Mouse (Mus musculus): ENCODE data around the gene Elob. TPM values are rescaled to one million over a fixed set of nuclear protein-coding genes. Genes with fewer than 3 reads are reported as not detected.

Gene Elob
- polyA plus RNA-seq, 1 experiment from 2014 or later, result 906 TPM

GRCm38 (mm10) chr17:23815641-23816040, 13.3 kb downstream of the Elob start:
- Histone ChIP-seq H3K9me3 (replicated peaks; ENCODE audit: control insufficient read depth, low read length) (peaks cover 32% of the 10 kb centered on the region), H3K27ac (ENCODE audit: low read length) (no peak overlapping the region), H3K36me3 (ENCODE audit: control insufficient read depth, insufficient read depth, low read length) (peaks cover 84% of the 10 kb centered on the region), H3K4me3 (replicated peaks; ENCODE audit: low read length) (no peak overlapping the region), H3K9ac (ENCODE audit: low read length) (no peak overlapping the region), H3K4me1 (ENCODE audit: control insufficient read depth, insufficient read depth, low read length) (no peaks in the 10 kb centered on the region), H3K27me3 (ENCODE audit: control insufficient read depth, insufficient read depth, low read length) (no peaks in the 10 kb centered on the region), H3K4me2 (ENCODE audit: low read depth, low read length) (no peak overlapping the region)
- WGBS, result 97% methylated on average over 16 of the region's 16 CpGs
- no peak for ATAC-seq (ENCODE audit: insufficient read depth, low FRiP score)

DNA sequence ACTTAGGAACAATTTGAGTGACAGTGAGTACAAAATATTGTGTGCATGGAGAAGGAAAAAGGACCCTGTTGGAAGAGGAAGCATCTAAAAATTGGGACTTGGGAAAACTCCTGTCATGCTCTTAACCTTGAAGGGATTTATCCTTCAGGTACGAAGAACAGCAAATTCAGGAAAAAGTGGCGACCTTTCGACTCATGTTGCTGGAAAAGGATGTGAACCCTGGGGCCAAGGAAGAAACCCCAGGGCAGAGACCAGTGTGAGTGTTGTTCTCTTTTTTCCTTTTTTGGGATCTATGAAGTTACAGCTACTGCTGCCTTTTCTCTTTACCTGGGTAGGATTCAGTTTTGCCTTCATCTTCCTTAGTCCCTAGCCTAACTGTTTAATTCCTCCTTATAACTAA, 21.0 kb downstream of the Elob start:
- H3K4me1 ChIP-seq (ENCODE audit: control insufficient read depth, insufficient read depth, low read length), result peaks cover 19% of the 10 kb centered on the region
- no peaks in the 10 kb centered on the region for H3K9me3 ChIP-seq (replicated peaks; ENCODE audit: control insufficient read depth, low read length)
- H3K27ac ChIP-seq (ENCODE audit: low read length), result no peak overlapping the region
- no peak for ATAC-seq (ENCODE audit: insufficient read depth, low FRiP score)
- no peak overlapping the region for H3K4me2 ChIP-seq (ENCODE audit: low read depth, low read length)
- H3K4me3 ChIP-seq (replicated peaks; ENCODE audit: low read length), result no peak overlapping the region
- WGBS, result 93% methylated on average over 3 of the region's 3 CpGs
- H3K9ac ChIP-seq (ENCODE audit: low read length), result no peak overlapping the region
- peaks cover 36% of the 10 kb centered on the region for H3K36me3 ChIP-seq (ENCODE audit: control insufficient read depth, insufficient read depth, low read length)
- H3K27me3 ChIP-seq (ENCODE audit: control insufficient read depth, insufficient read depth, low read length), result no peaks in the 10 kb centered on the region

GRCm38 (mm10) chr17:23806867-23807266, 22.1 kb downstream of the Elob start:
- Histone ChIP-seq H3K4me1 (ENCODE audit: control insufficient read depth, insufficient read depth, low read length) (peaks cover 23% of the 10 kb centered on the region), H3K27ac (ENCODE audit: low read length) (no peak overlapping the region), H3K9ac (ENCODE audit: low read length) (0 out of 2 replicates have a peak overlapping the region, but pooled peaks have one; percentile 26), H3K36me3 (ENCODE audit: control insufficient read depth, insufficient read depth, low read length) (peaks cover 30% of the 10 kb centered on the region), H3K9me3 (replicated peaks; ENCODE audit: control insufficient read depth, low read length) (no peaks in the 10 kb centered on the region), H3K4me3 (replicated peaks; ENCODE audit: low read length) (peak overlapping the region; percentile 26), H3K27me3 (ENCODE audit: control insufficient read depth, insufficient read depth, low read length) (no peaks in the 10 kb centered on the region), H3K4me2 (ENCODE audit: low read depth, low read length) (peak overlapping the region; percentile 34)
- 67% methylated on average over 25 of the region's 25 CpGs for WGBS
- ATAC-seq (ENCODE audit: insufficient read depth, low FRiP score), result no peak

DNA sequence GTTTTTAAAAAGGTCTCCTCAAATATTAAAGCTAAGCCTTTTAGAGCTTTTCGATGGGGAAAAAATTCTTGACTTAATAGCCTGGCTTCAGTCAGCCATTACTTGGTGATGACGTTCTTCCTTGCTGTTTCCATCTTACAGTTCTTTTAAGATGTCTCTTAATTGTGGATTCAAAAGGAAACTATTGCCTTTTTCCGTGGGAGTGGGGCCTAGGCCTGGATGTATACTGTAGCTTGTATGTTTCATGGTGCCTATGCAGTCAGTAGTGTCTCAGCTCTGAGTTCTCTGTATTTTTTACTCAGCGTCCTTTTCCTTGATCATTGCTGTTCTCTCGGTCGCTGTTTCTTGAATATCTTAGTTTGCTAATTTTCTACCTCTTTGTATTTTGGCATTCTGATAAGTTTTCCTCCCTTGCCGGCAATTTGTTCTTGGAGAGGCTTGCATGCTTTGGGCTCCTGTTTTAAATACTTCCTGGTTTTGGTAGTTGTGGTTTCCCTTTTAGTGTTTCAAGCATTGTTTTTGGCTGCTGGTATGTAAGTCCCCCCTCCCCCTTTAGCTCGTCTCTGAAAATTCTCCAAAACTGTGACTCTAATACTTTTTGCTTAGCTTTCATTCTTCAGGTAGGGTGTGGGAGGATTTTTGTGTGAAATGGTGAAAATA, 24.4 kb downstream of the Elob start:
- Histone ChIP-seq H3K27ac (ENCODE audit: low read length) (peak overlapping the region; percentile 35; the same call in 1 of the 2 replicates), H3K4me1 (ENCODE audit: control insufficient read depth, insufficient read depth, low read length) (peaks cover 23% of the 10 kb centered on the region), H3K36me3 (ENCODE audit: control insufficient read depth, insufficient read depth, low read length) (peaks cover 12% of the 10 kb centered on the region), H3K4me3 (replicated peaks; ENCODE audit: low read length) (peak overlapping the region; percentile 100), H3K9me3 (replicated peaks; ENCODE audit: control insufficient read depth, low read length) (no peaks in the 10 kb centered on the region), H3K9ac (ENCODE audit: low read length) (peak overlapping the region; percentile 99), H3K4me2 (ENCODE audit: low read depth, low read length) (peak overlapping the region; percentile 98), H3K27me3 (ENCODE audit: control insufficient read depth, insufficient read depth, low read length) (no peaks in the 10 kb centered on the region)
- WGBS, result under 1% methylated on average over 8 of the region's 8 CpGs
- no peak for ATAC-seq (ENCODE audit: insufficient read depth, low FRiP score)

DNA sequence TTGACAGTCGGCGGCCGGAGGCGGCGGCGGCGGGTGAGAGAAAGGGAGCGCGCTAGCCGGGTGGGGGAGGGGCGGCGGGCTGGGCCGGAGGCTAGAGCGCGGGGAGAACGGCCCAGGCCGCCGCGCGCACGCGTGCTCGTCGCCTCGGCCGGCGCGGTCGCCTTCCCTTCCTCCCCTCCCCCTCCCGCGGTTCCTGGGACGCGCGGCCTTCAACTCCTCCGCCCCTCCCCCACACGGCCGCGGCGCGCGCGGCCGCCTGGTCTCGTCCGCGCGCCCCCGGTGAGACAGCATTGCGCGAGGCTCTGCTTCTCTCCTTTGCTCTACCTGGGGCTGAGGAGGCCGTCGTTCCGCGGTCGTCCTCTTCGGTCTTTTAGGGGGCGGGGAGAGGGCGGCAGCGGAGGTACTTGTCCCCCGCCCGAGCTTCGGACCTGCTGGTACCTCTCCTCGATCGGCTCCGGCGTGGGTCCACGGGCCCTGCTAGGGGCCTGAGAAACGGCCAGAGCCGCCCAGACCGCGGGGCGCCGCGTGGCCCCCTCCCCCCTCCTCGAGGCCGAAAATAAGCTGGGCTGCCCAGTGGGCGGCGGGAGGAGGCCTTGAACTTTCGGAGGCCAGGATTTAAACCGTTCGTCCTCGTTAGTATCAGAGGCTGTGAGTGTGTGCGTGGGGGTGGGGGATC, 25.4 kb downstream of the Elob start:
- Histone ChIP-seq H3K9ac (ENCODE audit: low read length) (peak overlapping the region; percentile 99), H3K36me3 (ENCODE audit: control insufficient read depth, insufficient read depth, low read length) (peaks cover 3% of the 10 kb centered on the region; the same call in 1 of the 2 replicates), H3K4me3 (replicated peaks; ENCODE audit: low read length) (peak overlapping the region; percentile 100), H3K4me1 (ENCODE audit: control insufficient read depth, insufficient read depth, low read length) (peaks cover 23% of the 10 kb centered on the region), H3K27ac (ENCODE audit: low read length) (peak overlapping the region; percentile 96), H3K9me3 (replicated peaks; ENCODE audit: control insufficient read depth, low read length) (no peaks in the 10 kb centered on the region), H3K27me3 (ENCODE audit: control insufficient read depth, insufficient read depth, low read length) (no peaks in the 10 kb centered on the region), H3K4me2 (ENCODE audit: low read depth, low read length) (peak overlapping the region; percentile 98)
- WGBS, result under 1% methylated on average over 63 of the region's 83 CpGs
- ATAC-seq (ENCODE audit: insufficient read depth, low FRiP score), result peak; percentile 67

DNA sequence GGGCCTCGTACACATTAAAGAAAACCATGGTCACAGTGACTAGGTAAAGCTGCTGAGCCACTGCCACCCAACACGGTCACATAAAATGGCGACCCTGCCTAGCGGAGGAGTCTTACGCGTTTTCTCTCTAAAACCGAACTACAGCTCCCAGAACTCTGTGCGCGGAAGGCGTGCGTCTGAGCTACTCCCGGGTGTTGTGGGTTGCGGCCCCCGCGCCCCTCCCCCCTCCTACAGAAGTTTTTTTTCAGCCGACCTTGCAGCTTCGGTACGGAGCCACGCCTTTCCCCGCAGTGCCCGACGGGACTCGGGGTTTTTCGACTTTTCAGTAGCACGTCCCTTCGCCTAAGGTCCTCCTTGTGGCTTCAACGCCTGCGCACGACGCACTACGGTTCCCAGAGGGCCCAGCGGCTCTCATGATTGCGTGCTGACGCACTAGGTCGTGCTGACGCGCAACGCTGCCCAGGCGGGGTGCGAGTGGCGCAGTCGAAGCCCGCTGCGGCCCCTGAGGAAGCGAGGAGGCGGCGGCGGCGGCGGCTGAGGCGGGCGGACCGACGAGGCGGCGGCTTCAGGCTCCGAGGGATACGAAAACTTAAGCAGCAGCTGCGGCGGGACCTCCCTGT, 26.1 kb downstream of the Elob start:
- no peaks in the 10 kb centered on the region for H3K27me3 ChIP-seq (ENCODE audit: control insufficient read depth, insufficient read depth, low read length)
- under 1% methylated on average over 60 of the region's 60 CpGs for WGBS
- H3K9me3 ChIP-seq (replicated peaks; ENCODE audit: control insufficient read depth, low read length), result no peaks in the 10 kb centered on the region
- peak overlapping the region; percentile 78 for H3K4me2 ChIP-seq (ENCODE audit: low read depth, low read length)
- H3K4me3 ChIP-seq (replicated peaks; ENCODE audit: low read length), result peak overlapping the region; percentile 100
- peaks cover 23% of the 10 kb centered on the region for H3K4me1 ChIP-seq (ENCODE audit: control insufficient read depth, insufficient read depth, low read length)
- H3K27ac ChIP-seq (ENCODE audit: low read length), result peak overlapping the region; percentile 96
- ATAC-seq (ENCODE audit: insufficient read depth, low FRiP score), result peak; percentile 98
- no peaks in the 10 kb centered on the region for H3K36me3 ChIP-seq (ENCODE audit: control insufficient read depth, insufficient read depth, low read length)
- H3K9ac ChIP-seq (ENCODE audit: low read length), result peak overlapping the region; percentile 99

- ATAC-seq (ENCODE audit: insufficient read depth, low FRiP score), result no peak
- WGBS, result 92% methylated on average over 10 of the region's 10 CpGs
- H3K27me3 ChIP-seq (ENCODE audit: control insufficient read depth, insufficient read depth, low read length), result no peaks in the 10 kb centered on the region
Observed at GRCm38 (mm10) chr17:23801627-23802026, 27.3 kb downstream of the Elob start.

DNA sequence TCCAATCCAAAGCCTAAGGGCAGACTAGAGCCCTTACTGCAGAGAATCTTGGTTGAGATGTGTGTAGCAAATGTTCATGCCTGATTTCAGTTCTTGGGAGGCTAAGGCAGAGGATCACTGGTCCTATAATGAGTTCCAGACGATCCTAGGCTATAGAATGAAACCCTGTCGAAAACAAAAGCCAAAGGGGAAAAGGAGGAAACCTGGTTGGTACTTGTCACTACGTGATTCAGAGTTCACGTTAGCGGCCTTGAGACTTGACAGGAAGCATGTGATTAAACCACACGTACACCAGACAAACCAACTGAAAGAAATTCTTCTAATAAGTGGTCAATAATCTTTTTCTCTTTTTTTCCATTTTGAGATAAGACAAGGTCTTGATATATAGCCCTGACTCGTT, 31.6 kb downstream of the Elob start:
- H3K9me3 ChIP-seq (replicated peaks; ENCODE audit: control insufficient read depth, low read length), result no peaks in the 10 kb centered on the region
- no peaks in the 10 kb centered on the region for H3K36me3 ChIP-seq (ENCODE audit: control insufficient read depth, insufficient read depth, low read length)
- H3K4me1 ChIP-seq (ENCODE audit: control insufficient read depth, insufficient read depth, low read length), result 0 out of 2 replicates have a peak, but pooled peaks cover 2% of the 10 kb centered on the region
- ATAC-seq (ENCODE audit: insufficient read depth, low FRiP score), result no peak
- H3K4me2 ChIP-seq (ENCODE audit: low read depth, low read length), result no peak overlapping the region
- H3K27ac ChIP-seq (ENCODE audit: low read length), result no peak overlapping the region
- no peaks in the 10 kb centered on the region for H3K27me3 ChIP-seq (ENCODE audit: control insufficient read depth, insufficient read depth, low read length)
- H3K9ac ChIP-seq (ENCODE audit: low read length), result no peak overlapping the region
- WGBS, result 69% methylated on average over 7 of the region's 7 CpGs
- no peak overlapping the region for H3K4me3 ChIP-seq (replicated peaks; ENCODE audit: low read length)

More at GRCm38 (mm10) chr17:23801627-23802026, 27.3 kb downstream of the Elob start:
- Histone ChIP-seq H3K4me3 (replicated peaks; ENCODE audit: low read length) (no peak overlapping the region), H3K36me3 (ENCODE audit: control insufficient read depth, insufficient read depth, low read length) (no peaks in the 10 kb centered on the region), H3K9me3 (replicated peaks; ENCODE audit: control insufficient read depth, low read length) (no peaks in the 10 kb centered on the region), H3K4me1 (ENCODE audit: control insufficient read depth, insufficient read depth, low read length) (peaks cover 19% of the 10 kb centered on the region), H3K27ac (ENCODE audit: low read length) (no peak overlapping the region), H3K4me2 (ENCODE audit: low read depth, low read length) (no peak overlapping the region), H3K9ac (ENCODE audit: low read length) (no peak overlapping the region)

DNA sequence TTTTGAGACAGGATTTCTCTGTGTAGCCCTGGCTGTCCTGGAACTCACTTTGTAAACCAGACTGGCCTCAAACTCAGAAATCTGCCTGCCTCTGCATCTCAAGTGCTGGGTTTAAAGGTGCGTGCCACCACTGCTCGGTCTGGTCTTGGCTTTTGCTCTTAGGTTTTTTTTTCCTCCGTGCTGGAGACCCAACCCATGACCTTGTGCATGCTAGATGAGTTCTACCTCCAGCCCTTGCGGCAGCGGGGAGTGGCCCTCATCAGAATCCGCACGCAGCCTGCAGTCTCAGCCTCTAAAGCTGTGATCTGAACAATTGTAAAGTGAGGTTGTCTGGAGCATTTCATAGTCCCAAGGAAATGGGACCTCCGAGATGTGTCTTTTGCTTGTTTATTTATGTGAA, 33.6 kb downstream of the Elob start:
- no peaks in the 10 kb centered on the region for H3K4me1 ChIP-seq (ENCODE audit: control insufficient read depth, insufficient read depth, low read length)
- no peaks in the 10 kb centered on the region for H3K36me3 ChIP-seq (ENCODE audit: control insufficient read depth, insufficient read depth, low read length)
- no peak overlapping the region for H3K27ac ChIP-seq (ENCODE audit: low read length)
- no peak overlapping the region for H3K9ac ChIP-seq (ENCODE audit: low read length)
- ATAC-seq (ENCODE audit: insufficient read depth, low FRiP score), result no peak
- H3K27me3 ChIP-seq (ENCODE audit: control insufficient read depth, insufficient read depth, low read length), result no peaks in the 10 kb centered on the region
- H3K9me3 ChIP-seq (replicated peaks; ENCODE audit: control insufficient read depth, low read length), result no peaks in the 10 kb centered on the region
- no peak overlapping the region for H3K4me2 ChIP-seq (ENCODE audit: low read depth, low read length)
- H3K4me3 ChIP-seq (replicated peaks; ENCODE audit: low read length), result no peak overlapping the region
- 90% methylated on average over 8 of the region's 8 CpGs for WGBS

All from stomach, embryonic 16.5 days (tissue).